Mouse (Mus musculus) neural tube, embryonic 13.5 days (tissue): ENCODE data around the gene Taf1c. TPM values are rescaled to one million over a fixed set of nuclear protein-coding genes. Genes with fewer than 3 reads are reported as not detected.

Experiments used
- ATAC-seq: fragments of 200-750 bp; cut with Nextera tagmentation; 2 replicates; pipeline ENCODE4 v1.8.0; 2017; ENCODE audit warnings: low read depth, mild to moderate bottlenecking, moderate TSS enrichment, moderate library complexity
- H3K27ac ChIP-seq: fragments of 300-500 bp; sonication (generic); replicated peaks from 2 replicates; pipeline ENCODE4 v1.5.1; 2015; ENCODE audit warnings: moderate library complexity, mild to moderate bottlenecking, inconsistent platforms
- H3K27me3 ChIP-seq: fragments of 300-500 bp; sonication (generic); 2 replicates; pipeline ENCODE4 v1.6.1; 2015; ENCODE audit warnings: mild to moderate bottlenecking, inconsistent platforms
- H3K36me3 ChIP-seq: fragments of 300-500 bp; sonication (generic); 2 replicates; pipeline ENCODE4 v1.6.1; 2015; ENCODE audit warnings: mild to moderate bottlenecking, inconsistent platforms
- H3K4me1 ChIP-seq: fragments of 300-500 bp; sonication (generic); replicated peaks from 2 replicates; pipeline ENCODE4 v1.6.1; 2015; ENCODE audit warnings: inconsistent platforms
- H3K4me2 ChIP-seq: fragments of 300-500 bp; sonication (generic); 2 replicates; pipeline ENCODE4 v1.6.1; 2015; ENCODE audit warnings: inconsistent platforms, mild to moderate bottlenecking, moderate library complexity
- H3K4me3 ChIP-seq: fragments of 300-500 bp; sonication (generic); 2 replicates; pipeline ENCODE4 v1.5.1; 2015; ENCODE audit warnings: mild to moderate bottlenecking, inconsistent platforms
- H3K9ac ChIP-seq: fragments of 300-500 bp; sonication (generic); 2 replicates; pipeline ENCODE4 v1.6.1; 2015; ENCODE audit warnings: moderate library complexity, mild to moderate bottlenecking, inconsistent platforms
- H3K9me3 ChIP-seq: fragments of 300-500 bp; sonication (generic); 2 replicates; pipeline ENCODE4 v1.6.1; 2016; ENCODE audit warnings: inconsistent platforms
- WGBS: fragments of 180-500 bp; shearing (Covaris S2); methylation state at CpG from one replicate; pipeline ENCODE4 v1.1.7; 2015; 5-methylcytosine and 5-hydroxymethylcytosine counted together
- polyA plus RNA-seq: library from polyadenylated mRNA; unstranded; fragments of >200 nt; fragmentation: Nextera tagmentation; extraction: Ambion mirVana; gene quantifications from 2 replicates; pipeline ENCODE4 v1.2.1, GENCODE M21; 2015

Gene Taf1c
- 13.5 and 14.7 TPM in 2 replicates for polyA plus RNA-seq

GRCm38 (mm10) chr8:119604996-119605395 is at the start of gene Taf1c:
Gene Taf1c, minus strand, starts transcription at chr8:119605222.
- Histone ChIP-seq H3K9ac (peak within 1 kb of the TSS; percentile 80), H3K27me3 (no peaks in the 10 kb centered on the region), H3K27ac (no peak within 1 kb of the TSS), H3K9me3 (peaks cover 6% of the 10 kb centered on the region), H3K36me3 (peaks cover 28% of the 10 kb centered on the region), H3K4me1 (peaks cover 11% of the 10 kb centered on the region), H3K4me3 (peak within 1 kb of the TSS; percentile 70), H3K4me2 (peak within 1 kb of the TSS; percentile 67)
- peak; percentile 79 for ATAC-seq
- under 1% methylated on average over 23 of the region's 23 CpGs for WGBS

DNA sequence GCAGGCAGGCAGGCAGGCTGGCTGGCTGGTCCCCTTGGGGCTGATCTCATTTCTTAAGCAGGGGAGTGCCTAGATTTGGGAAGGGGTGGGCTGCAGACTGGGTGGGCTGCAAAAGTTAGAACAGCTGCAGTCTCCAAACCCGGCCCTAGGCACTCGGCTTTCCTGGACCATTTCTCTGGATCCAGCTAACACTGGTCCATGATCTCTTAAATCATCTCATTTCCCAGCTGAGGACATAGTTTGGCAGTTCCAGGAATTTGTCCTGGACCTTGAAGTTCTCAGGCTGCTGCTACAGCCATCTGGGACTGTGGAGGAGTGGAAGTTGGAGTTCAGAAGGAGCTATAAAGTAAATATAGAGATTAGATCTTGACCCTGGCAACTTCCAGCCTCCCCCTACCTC is 46.3 kb upstream of the Taf1c start:
- no peaks in the 10 kb centered on the region for H3K36me3 ChIP-seq
- H3K4me2 ChIP-seq = no peak overlapping the region
- H3K9me3 ChIP-seq = no peaks in the 10 kb centered on the region
- H3K4me1 ChIP-seq = peaks cover 10% of the 10 kb centered on the region; the same call in 1 of the 2 replicates
- no peak overlapping the region for H3K27ac ChIP-seq
- 70% methylated on average over 2 of the region's 2 CpGs for WGBS
- H3K4me3 ChIP-seq = no peak overlapping the region
- no peak for ATAC-seq
- no peak overlapping the region for H3K9ac ChIP-seq
- no peaks in the 10 kb centered on the region for H3K27me3 ChIP-seq

GRCm38 (mm10) chr8:119646846-119647245 is 41.8 kb upstream of the Taf1c start:
- Histone ChIP-seq H3K4me1 (peaks cover 22% of the 10 kb centered on the region), H3K36me3 (no peaks in the 10 kb centered on the region), H3K27me3 (no peaks in the 10 kb centered on the region), H3K9ac (no peak overlapping the region), H3K9me3 (no peaks in the 10 kb centered on the region), H3K27ac (no peak overlapping the region), H3K4me3 (no peak overlapping the region), H3K4me2 (no peak overlapping the region)
- no peak for ATAC-seq
- 87% methylated on average over 7 of the region's 7 CpGs for WGBS

GRCm38 (mm10) chr8:119646197-119646596 is 41.2 kb upstream of the Taf1c start:
- Histone ChIP-seq H3K36me3 (no peaks in the 10 kb centered on the region), H3K4me2 (no peak overlapping the region), H3K27me3 (no peaks in the 10 kb centered on the region), H3K27ac (no peak overlapping the region), H3K9ac (no peak overlapping the region), H3K4me1 (peaks cover 22% of the 10 kb centered on the region), H3K9me3 (no peaks in the 10 kb centered on the region), H3K4me3 (no peak overlapping the region)
- 76% methylated on average over 3 of the region's 3 CpGs for WGBS
- ATAC-seq = no peak

DNA sequence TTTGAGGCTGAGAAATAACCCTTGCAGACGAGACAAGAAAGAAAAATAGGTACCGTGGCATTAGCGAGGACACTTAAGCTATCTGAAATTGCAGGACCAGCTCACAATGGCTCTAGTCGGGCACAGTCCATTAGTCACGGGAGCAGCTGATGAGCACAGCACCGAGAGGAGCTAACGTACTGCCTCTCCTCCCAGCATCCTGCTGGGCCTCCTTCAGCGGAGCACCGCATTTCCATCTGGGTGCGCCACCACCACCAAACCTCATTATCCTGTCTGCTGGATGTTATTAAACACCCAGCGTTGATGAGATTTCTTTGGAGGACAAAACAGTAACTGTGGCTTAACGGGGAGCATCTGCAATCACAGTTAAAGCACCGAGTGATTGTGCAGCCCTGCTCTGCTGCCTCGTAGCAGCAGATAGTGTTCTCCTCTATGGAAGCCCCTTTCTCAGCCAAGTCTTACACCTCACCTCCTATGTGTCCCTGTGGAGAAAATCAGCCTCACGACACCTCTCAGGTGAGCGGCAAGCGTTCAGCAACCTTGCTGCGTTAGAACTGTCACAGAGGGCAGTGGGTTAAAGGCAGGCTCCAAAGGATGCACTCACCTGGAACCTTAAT is 40.1 kb upstream of the Taf1c start:
- H3K9ac ChIP-seq = no peak overlapping the region
- WGBS = 31% methylated on average over 18 of the region's 18 CpGs
- no peaks in the 10 kb centered on the region for H3K27me3 ChIP-seq
- no peaks in the 10 kb centered on the region for H3K36me3 ChIP-seq
- peaks cover 23% of the 10 kb centered on the region for H3K4me1 ChIP-seq
- peak overlapping the region; percentile 1; the same call in 1 of the 2 replicates for H3K4me2 ChIP-seq
- H3K27ac ChIP-seq = peak overlapping the region; percentile 81
- H3K4me3 ChIP-seq = no peak overlapping the region
- H3K9me3 ChIP-seq = no peaks in the 10 kb centered on the region
- peak; percentile 91 for ATAC-seq

GRCm38 (mm10) chr8:119644429-119644960 is 39.5 kb upstream of the Taf1c start:
- Histone ChIP-seq H3K4me2 (0 out of 2 replicates have a peak overlapping the region, but pooled peaks have one; percentile 1), H3K4me1 (peaks cover 26% of the 10 kb centered on the region), H3K36me3 (no peaks in the 10 kb centered on the region), H3K4me3 (no peak overlapping the region), H3K9ac (no peak overlapping the region), H3K9me3 (no peaks in the 10 kb centered on the region), H3K27me3 (no peaks in the 10 kb centered on the region), H3K27ac (peak overlapping the region; percentile 81)
- WGBS = 57% methylated on average over 17 of the region's 17 CpGs
- peak; percentile 65 for ATAC-seq

DNA sequence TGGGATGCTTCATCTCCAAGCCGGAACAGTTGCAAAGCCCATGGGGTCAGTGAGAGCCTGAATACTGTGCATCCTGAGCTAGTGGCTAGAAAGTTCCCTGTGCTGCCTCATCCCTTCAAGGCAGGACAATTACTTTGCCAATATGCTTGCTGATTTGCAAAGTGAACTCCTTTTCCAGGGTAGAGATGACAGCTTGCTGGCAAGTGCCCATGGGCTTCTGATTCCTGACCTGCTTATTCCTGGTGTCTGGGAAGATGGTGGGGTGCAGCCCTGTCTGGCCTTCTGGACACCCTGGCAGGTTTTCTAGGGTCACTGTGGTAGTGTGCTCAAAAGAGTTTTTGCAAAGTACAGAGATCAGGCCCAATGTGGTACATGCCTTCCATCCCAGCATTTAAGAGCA is 37.9 kb upstream of the Taf1c start:
- 87% methylated on average over 1 of the region's 1 CpGs for WGBS

GRCm38 (mm10) chr8:119641058-119641457 is 36.0 kb upstream of the Taf1c start:
- Histone ChIP-seq H3K4me2 (no peak overlapping the region), H3K4me3 (no peak overlapping the region), H3K4me1 (peaks cover 26% of the 10 kb centered on the region), H3K27me3 (0 out of 2 replicates have a peak, but pooled peaks cover 8% of the 10 kb centered on the region), H3K27ac (no peak overlapping the region), H3K9ac (no peak overlapping the region), H3K36me3 (no peaks in the 10 kb centered on the region), H3K9me3 (no peaks in the 10 kb centered on the region)
- ATAC-seq = no peak
- 86% methylated on average over 5 of the region's 5 CpGs for WGBS

More for the DNA sequence above, 37.9 kb upstream of the Taf1c start:
- H3K4me1 ChIP-seq = peaks cover 26% of the 10 kb centered on the region
- H3K9ac ChIP-seq = no peak overlapping the region
- ATAC-seq = no peak
- H3K4me2 ChIP-seq = no peak overlapping the region
- no peak overlapping the region for H3K4me3 ChIP-seq
- H3K36me3 ChIP-seq = no peaks in the 10 kb centered on the region
- H3K9me3 ChIP-seq = no peaks in the 10 kb centered on the region
- no peaks in the 10 kb centered on the region for H3K27me3 ChIP-seq
- no peak overlapping the region for H3K27ac ChIP-seq

DNA sequence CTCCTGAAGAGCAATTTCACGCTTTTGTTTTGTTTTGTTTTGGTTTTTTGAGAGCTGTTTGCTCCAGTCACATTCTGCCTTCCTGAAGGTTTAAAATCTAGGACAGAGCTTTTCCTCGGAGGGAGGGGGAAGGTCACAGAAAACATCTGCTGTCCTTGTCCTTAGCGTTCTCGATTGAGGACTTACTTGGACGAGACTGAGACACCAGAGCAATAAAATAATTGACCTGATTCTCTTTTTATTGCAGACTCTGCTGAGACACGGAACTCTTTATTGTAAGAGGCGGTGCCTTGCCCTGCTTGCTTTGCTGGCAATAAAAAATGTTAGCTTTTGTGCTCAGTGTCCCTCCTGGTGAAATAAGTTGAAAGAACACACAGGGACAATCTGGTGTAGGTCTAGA is 34.8 kb upstream of the Taf1c start:
- H3K9ac ChIP-seq = no peak overlapping the region
- no peak overlapping the region for H3K27ac ChIP-seq
- H3K36me3 ChIP-seq = no peaks in the 10 kb centered on the region
- no peak overlapping the region for H3K4me3 ChIP-seq
- WGBS = 19% methylated on average over 7 of the region's 7 CpGs
- ATAC-seq = no peak
- peaks cover 25% of the 10 kb centered on the region for H3K4me1 ChIP-seq
- no peaks in the 10 kb centered on the region for H3K9me3 ChIP-seq
- no peak overlapping the region for H3K4me2 ChIP-seq
- 0 out of 2 replicates have a peak, but pooled peaks cover 8% of the 10 kb centered on the region for H3K27me3 ChIP-seq

GRCm38 (mm10) chr8:119638261-119638660 is 33.2 kb upstream of the Taf1c start:
- WGBS = 83% methylated on average over 6 of the region's 6 CpGs
- Histone ChIP-seq H3K9ac (no peak overlapping the region), H3K4me2 (no peak overlapping the region), H3K36me3 (no peaks in the 10 kb centered on the region), H3K4me1 (peaks cover 23% of the 10 kb centered on the region), H3K27me3 (peaks cover 18% of the 10 kb centered on the region), H3K9me3 (no peaks in the 10 kb centered on the region), H3K27ac (no peak overlapping the region), H3K4me3 (no peak overlapping the region)
- no peak for ATAC-seq

DNA sequence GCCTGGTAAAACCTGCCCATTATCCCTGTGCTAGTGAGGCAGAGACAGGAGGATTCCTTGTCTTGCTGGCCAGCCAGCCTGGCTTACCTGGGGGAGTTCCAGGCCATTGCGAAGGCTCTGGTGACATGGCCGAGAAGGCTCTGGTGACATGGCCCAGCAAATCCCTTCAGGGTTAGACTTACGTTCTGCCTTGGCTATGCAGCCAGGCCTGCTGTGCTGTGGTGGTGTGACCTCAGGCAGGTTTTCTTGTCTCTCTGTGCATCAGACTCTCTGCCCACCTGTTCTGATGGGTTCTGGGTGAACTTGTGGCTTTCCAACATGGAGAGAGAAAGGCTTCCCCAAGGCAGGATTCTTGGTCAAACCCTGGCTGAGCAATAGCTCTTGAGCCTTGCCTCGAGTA is 32.4 kb upstream of the Taf1c start:
- no peak for ATAC-seq
- H3K27me3 ChIP-seq = peaks cover 20% of the 10 kb centered on the region
- no peak overlapping the region for H3K4me3 ChIP-seq
- H3K27ac ChIP-seq = no peak overlapping the region
- peaks cover 23% of the 10 kb centered on the region for H3K4me1 ChIP-seq
- H3K9me3 ChIP-seq = no peaks in the 10 kb centered on the region
- no peaks in the 10 kb centered on the region for H3K36me3 ChIP-seq
- no peak overlapping the region for H3K9ac ChIP-seq
- WGBS = 90% methylated on average over 4 of the region's 4 CpGs
- H3K4me2 ChIP-seq = no peak overlapping the region

- Histone ChIP-seq H3K9ac (no peak overlapping the region), H3K4me3 (no peak overlapping the region), H3K36me3 (no peaks in the 10 kb centered on the region), H3K9me3 (no peaks in the 10 kb centered on the region), H3K27ac (no peak overlapping the region), H3K4me1 (peaks cover 23% of the 10 kb centered on the region), H3K27me3 (peaks cover 20% of the 10 kb centered on the region), H3K4me2 (no peak overlapping the region)
- no peak for ATAC-seq
- WGBS = 64% methylated on average over 7 of the region's 7 CpGs
Observed at GRCm38 (mm10) chr8:119636766-119637165, 31.7 kb upstream of the Taf1c start.

DNA sequence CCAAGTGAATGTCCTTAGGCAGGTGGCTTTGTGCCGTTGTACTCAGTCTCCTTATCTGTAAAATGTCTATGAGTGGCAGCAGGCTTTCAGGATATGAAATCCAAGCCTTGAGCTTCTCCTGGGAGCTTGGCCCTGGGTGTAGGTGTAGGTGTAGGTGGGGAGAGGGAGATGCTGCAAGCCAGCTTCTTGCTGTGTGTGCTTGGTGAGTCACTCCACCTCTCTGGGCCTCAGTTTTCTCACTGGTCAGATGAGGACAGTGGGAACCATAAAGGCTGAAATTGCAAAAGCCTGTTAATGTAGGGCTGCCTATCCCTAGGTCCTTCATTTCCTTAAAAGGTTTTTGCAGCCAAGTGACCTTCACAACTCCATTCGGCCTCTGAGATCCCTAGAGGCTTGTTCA is 30.9 kb upstream of the Taf1c start:
- no peak overlapping the region for H3K27ac ChIP-seq
- 70% methylated on average over 2 of the region's 2 CpGs for WGBS
- H3K9ac ChIP-seq = no peak overlapping the region
- H3K4me3 ChIP-seq = no peak overlapping the region
- no peaks in the 10 kb centered on the region for H3K36me3 ChIP-seq
- no peak for ATAC-seq
- peaks cover 28% of the 10 kb centered on the region for H3K4me1 ChIP-seq
- H3K27me3 ChIP-seq = peaks cover 20% of the 10 kb centered on the region
- H3K9me3 ChIP-seq = no peaks in the 10 kb centered on the region
- no peak overlapping the region for H3K4me2 ChIP-seq
